Mouse (Mus musculus): ENCODE results near the gene Wwp2.
A peak's percentile ranks its signal among the peaks of the same experiment; 100 is the strongest.

Gene Wwp2

DNA sequence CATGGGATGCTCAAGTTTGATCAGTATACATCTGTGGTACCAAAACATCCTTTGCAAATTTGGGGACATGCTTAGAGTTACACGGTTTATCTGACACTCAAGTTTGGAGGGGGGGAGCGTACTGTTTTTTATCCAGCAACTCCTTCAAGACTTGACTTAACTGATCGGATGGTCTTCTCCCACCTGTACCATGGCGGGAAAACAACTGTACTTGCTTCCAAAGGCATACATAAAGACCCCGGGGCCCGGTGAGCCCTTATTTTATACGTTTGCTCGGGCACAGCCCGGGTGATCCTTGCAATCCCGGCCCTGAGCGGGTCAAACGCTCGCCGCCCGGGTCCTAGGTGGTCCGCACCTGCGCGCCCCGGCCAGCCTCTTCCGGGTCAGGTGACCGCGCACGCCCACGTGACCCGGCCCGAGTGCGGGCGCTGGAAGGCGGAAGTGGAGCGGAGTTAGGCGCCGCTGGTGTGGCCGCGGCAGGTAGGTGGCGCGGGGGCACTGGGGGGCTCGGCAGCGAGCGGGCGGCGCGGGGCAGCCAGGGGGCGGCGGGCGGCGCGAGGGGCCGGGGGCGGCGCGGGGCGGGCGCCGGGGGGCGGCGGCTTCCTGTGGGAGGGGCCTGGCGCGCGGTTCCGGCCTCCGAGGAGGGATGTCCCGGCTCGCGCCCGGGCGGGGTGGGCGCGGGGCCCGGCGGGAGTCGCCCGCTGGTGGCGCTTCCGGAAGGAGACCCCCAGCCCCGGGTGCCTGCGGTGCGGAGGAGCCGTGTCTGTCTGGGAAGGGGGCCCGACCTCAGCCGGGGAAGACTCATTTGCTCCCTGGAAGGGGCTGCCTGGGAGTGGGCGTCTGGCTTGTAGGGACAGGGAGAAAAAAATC, at the start of gene Wwp2:
Gene Wwp2 (plus strand): TSS at position 404 of the 870 bp plus-strand sequence.
- DNase-seq (ENCODE audit: low read depth, low spot score): peak; percentile 89

DNA sequence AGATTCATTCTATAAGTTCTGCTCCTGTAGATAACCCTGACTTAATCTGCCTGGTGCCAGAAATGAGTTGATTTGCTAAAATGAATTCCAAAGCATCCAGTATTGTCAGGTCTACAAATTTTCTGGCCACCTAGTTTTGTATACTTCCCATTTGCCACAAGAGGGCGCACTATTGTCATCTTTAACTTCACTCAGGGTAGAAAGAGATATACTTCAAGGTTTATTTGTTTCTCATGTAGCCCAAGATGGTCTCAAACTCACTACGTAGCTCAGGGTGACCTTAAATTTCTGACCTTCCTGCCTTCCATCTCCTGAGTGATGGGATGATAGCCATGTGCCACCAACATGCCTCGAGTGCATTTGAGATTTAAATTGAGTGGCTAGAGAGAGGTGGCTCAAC, 49.5 kb upstream of the Wwp2 start:
- DNase-seq (ENCODE audit: low read depth, low spot score): peak; percentile 67

DNA sequence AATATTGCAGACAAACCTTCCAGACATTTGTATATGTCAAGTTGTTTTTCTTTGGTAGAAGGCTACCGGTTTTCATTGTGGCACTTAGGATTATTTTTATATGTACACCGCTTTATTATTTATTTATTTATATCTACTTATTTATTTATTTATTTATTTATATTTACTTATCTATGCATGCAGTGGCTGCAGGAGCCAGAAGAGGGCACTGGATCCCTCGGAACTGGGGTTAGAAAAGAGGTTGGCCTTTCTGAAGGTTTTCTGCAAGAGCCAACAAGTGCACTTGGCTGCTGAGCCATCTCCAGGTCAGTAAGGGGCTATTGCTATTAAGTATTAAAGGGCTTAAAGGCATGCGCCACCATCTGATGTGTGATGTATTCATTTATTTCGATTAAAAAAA, 48.3 kb upstream of the Wwp2 start:
- DNase-seq (ENCODE audit: low read depth, low spot score): peak; percentile 55

DNA sequence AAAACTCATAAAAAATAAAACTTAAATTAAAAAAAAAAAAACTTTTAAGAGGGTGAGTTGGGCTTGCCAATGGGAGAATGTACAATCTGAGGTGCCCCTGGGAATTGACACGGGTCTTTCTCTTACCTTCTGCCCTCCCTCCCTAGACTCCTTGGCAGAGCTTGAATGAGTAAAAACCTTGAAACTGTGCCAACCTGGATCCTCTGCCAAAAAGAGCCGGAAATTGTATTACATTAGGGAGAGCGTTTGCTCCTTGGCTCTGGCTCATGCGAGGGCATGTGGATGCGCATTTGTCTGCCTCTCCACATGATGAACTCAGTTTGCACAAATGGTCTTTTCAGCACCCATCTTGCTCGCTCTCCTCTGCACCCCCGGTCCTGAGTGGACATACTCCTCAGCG, 46.6 kb upstream of the Wwp2 start:
- DNase-seq (ENCODE audit: low read depth, low spot score): no peak

DNA sequence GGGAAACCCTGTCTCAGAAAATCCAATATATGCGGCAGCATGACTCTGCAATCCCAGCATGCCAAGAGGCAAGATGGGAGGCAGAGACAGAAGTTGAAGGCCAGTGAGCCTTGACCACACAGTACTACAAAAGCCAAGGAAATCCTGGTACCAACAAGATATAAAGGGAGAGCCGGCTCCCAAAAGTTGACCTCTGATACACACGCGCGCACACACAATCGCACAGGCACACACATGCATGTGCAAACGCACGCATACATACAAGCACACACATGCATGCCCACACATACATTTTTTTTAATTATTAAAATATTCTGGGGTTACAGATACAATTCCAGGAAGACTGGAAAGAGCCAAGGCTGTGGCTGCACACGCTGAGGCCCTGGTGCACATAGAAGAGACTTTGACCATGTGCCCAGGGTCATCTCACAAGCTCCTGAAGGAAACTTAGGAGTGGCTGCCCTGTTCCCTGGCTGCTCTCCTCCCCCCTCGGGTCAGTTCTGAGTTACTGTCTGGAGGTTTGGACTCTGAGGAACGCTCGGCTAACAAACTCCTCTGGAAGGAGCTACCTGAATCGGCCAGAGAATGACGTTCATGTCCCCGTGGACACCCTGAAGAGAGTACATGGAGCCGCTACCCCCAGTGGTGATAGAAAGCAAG, 45.6 kb upstream of the Wwp2 start:
- no peak for DNase-seq (ENCODE audit: low read depth, low spot score)

DNA sequence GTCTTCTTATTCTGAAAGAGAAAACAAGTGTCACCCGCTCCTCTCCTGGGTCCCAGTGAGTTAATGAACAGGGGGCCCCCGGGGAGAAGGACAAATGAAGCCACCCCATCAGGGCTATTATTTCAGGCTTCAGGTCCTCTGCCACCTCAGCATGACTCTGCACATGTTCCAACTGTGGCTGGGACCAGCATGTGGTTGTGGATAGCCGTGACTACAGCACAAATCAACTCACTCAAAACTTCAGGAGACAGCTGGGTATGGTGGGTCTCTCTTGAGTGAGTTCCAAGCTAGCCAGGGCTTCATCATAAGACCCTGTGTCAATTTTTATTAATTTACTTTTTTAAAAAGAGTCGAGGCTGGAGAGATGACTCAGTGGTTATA, 45.0 kb upstream of the Wwp2 start:
- DNase-seq (ENCODE audit: low read depth, low spot score): no peak

DNA sequence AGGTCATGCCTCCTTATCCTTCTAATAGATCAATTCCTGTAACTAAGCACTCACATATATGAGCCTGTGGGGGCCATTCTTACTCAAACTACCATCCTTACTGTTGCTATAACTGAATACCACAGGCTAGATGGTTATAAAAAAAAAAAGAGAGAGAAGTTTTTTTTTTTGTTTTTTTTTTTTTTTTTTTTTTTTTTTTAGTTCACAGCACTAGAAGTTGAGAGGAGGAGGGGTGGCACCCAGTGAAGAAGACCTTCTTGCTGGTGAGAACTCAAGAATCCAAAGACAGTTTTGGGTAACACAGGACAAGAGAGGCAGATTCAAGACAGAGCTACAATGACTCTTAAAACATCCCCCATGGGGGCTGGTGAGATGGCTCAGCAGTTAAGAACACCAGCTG, 40.8 kb upstream of the Wwp2 start:
- no peak for DNase-seq (ENCODE audit: low read depth, low spot score)

DNA sequence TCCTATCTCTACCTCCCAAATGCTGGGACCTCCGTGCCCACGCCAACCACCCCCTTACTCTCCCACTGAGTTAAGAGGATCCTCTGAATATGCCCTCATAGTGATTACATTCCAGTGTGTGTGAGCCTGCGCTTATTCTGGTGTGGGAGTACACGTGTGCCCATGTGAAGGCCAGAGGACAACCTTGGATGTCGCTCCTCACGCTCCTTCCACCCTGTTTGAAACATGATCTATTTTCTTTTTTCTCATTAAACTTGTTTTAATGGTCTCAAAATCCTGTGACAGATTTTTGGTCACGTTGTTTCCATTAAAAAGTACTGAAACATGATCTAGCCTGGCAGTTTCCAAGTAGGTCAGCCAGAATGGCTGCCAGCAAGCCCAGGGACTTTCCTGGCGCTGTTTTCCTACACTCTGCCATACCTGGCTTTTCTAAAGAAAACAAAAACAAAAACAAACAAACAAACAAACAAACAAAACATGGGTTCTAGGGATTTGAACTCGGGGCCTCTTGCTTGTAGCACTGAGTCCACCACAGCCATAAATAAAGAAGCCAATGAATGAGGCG, 40.0 kb upstream of the Wwp2 start:
- no peak for DNase-seq (ENCODE audit: low read depth, low spot score)

DNA sequence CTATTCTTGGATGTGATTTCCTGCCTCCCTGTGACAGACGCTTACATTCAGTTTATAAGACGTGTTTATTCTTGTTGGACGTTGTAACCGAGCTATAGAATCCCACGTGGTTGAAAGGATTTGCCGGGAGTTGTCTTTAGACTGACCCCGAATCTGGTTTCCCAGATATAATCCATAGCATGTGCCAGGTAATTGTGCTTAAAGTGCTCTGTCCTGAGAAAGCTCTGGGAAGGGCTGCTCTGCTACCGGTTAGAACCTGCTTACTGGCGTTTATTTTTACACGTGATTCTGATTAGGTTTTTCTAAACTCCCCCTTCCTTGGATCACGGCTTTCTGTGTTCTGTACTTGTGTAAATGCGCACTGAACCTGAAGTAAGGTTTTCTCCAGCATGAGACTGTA, 38.5 kb upstream of the Wwp2 start:
- no peak for DNase-seq (ENCODE audit: low read depth, low spot score)

DNA sequence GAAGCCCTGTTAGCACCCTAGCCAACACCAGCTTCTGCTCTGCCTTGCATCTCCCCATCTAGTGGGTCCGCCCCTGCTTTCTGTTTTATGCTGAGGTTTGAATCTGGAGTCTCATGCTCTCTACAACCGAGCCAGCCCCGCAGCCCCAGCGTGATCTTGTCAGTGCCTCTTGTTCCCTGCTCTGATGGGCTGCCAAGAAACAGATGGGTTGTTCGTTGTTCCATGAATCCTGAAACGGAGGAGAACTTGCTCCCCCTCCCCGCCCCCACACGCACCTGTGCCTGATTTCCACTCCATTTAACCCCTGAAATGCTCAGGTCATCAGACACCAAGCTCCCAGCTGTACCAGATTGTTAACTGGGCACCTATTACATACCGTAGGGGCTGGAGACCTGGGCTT, 36.7 kb upstream of the Wwp2 start:
- no peak for DNase-seq (ENCODE audit: low read depth, low spot score)

DNA sequence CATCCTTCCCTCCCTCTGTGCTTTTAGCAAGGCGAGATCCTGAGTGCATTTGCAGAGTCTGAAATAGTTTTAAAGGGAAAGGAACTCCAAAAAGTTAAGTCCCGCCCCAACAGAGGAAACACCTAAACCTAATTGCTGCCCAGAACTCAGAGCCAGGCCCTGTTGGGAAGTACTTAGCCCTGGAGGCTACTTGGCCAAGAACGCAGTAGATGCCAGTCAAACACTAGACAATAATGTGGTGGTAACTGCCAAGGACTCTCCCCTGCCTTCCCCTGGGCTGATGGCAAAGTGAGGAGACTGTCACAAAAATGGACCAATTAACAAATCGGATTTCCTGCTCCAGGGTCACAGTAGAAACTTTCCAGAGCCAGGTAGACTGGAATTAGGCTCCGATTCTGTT, 34.3 kb upstream of the Wwp2 start:
- no peak for DNase-seq (ENCODE audit: low read depth, low spot score)

DNA sequence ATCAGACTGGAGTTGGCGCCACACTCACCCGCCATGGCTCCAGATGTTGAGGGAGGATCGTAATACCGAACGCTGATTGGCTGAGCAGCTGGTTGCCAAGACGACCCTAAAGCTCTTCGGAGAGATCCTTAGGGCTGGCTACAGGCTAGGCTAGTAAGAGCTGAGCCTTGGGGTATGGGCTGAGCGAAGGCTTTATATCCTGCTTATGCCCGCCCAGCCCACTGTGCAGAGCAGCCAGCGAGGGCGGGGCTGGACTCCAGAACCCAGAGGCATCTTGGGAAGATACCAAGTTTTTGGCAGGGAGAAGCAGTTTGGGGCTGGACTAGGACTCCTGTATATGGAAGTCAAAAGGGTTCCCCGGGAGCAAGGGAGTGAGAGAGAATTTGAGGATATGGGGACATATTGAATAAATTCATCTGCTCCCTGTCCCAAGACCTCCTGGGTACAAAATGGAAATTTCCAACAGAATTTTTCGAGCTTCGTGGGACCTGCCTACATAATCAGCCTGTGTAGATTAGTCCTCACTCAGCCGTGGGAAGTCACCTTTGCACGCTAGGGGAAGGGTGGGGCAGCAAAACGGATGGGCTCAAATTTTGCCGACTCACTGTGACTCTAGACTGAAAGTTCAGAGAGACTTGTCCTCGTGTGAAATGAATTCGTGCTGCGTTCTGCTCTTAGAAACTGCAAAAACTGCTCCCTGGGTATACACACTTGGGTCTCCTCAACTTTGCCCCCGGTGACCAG, 33.0 kb upstream of the Wwp2 start, which contains the start of gene Nqo1:
Gene Nqo1 (minus strand): TSS at position 169 of the 744 bp plus-strand sequence.
- peak; percentile 23 for DNase-seq (ENCODE audit: low read depth, low spot score)

DNA sequence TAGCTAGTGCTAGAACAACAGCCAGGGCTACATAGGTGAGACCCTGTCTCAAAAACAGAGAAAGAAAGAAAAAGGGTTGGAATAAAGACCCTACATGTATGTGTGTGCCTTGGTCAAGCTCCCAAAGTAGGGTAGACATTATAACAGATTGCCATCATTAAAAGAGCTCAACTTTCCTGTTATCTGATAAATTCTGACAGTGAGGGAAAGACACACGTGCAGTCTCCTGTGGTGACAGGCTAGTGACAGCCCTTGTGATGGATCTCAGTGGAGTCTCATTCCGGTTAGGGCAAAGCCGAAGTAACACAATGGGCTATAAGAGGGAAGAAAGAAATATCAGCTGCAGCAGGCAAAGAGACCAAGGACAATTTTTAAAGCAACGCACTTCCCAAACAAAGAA, 32.1 kb upstream of the Wwp2 start:
- DNase-seq (ENCODE audit: low read depth, low spot score): no peak

DNA sequence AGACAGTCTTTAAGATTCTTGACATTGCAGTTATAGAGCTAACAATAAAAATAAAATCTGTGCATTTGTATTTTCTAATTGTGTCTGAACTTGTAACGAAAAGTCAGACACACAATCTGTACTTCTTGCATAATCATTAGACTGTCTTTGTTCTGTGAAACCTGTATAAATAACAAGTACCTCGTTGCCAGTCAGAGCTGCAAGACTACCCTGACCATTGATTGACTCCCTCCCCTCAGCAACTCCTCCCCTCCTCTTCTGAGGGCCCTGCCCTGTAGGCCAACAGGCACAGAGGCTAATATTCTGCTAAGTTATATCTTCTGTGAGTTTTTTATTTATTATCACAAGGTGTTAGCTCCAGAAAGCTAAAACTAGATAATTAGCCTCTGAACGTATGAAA, 30.2 kb upstream of the Wwp2 start:
- DNase-seq (ENCODE audit: low read depth, low spot score): no peak

DNA sequence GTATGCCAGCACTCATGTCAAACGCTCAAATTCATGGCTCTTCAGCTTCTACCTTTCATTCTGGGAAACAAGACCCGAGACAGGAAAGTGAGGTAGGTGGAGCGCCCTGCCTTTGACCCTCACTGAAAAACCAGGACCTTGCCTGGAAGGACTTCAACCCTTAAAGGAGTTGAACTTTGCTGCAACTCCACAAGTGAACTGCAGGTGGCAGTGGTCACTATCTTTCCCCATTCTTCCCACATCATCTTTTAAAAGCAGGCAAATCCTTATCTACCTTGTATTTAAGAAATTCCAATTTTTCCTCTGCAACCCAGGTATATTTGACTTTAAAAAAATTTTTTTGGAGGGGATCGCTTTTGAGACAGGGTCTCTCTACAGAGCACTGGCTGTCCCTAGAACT, 24.8 kb upstream of the Wwp2 start:
- DNase-seq (ENCODE audit: low read depth, low spot score): peak; percentile 22

DNA sequence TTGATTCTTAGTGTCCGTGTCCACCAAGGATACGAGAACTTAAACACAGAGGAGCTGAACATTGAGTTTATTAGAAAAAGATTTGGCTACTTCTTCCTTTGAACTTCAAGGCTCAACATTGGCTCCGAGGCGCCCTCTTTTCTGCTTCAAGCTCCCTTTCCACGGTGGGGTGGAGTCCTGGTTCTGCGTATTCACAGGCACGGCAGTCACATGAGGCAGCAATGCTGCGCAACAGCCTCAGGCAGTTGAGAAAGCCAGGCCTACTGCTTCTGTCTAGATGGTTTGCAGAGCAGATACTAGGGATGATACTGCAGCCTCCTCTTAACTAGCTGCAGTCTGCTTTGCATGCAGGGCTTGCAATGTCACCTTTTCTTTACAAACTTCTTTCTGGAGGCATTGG, 23.6 kb upstream of the Wwp2 start:
- DNase-seq (ENCODE audit: low read depth, low spot score): no peak

DNA sequence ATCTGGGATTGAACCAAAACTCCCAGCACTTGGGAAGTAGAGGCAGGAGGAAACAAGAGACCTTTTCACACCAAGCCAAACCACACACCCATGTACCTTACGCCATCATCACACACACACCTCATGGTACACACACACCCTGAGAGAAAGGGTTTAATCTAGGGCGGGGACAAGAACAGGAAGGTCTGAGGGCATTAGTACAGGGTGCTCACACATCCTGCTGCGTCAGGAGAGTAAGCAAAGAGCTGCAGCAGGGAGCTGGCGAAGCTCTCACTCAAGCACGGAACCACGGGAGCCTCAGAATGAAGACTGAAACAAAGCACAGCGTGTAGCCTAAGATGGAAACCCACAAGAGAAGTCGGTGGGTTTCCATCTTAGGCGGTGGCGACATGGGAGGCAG, 22.3 kb upstream of the Wwp2 start:
- DNase-seq (ENCODE audit: low read depth, low spot score): no peak

DNA sequence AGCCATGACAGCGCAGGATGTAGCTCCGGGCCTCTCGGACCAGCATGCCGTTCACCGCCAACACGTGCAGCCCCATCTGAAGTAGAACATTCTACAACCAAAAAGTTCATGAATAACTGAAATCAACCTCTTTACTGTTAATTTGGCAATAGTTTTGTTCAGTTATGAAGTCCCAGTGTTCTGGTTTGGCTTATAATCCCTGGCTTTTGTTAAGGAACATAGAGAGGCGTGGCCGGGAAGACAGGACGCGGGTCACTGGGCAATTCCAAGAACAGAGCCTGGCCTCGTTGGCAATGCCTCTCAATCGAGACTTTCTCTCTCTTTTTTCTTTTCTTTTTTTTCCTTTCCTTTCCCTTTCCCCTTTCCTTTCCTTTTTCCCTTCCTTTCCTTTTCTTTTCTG, 19.2 kb upstream of the Wwp2 start:
- no peak for DNase-seq (ENCODE audit: low read depth, low spot score)

DNA sequence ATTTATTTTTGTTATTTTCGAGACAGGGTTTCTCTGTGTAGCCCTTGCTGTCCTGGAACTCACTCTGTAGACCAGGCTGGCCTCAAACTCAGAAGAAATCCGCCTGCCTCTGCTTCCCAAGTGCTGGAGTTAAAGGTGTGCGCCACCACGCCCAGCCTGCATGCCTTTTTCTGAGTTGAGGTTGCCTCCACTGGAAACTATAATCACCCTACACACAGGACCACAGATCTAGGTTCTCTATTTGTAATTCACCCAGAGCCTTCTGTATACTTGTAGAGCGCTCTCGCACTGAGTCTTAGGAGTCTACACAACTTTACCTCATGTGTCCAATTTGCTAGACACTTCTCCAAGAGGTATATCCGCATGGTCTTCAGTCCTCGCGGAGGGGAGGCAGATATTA, 12.0 kb upstream of the Wwp2 start:
- no peak for DNase-seq (ENCODE audit: low read depth, low spot score)

DNA sequence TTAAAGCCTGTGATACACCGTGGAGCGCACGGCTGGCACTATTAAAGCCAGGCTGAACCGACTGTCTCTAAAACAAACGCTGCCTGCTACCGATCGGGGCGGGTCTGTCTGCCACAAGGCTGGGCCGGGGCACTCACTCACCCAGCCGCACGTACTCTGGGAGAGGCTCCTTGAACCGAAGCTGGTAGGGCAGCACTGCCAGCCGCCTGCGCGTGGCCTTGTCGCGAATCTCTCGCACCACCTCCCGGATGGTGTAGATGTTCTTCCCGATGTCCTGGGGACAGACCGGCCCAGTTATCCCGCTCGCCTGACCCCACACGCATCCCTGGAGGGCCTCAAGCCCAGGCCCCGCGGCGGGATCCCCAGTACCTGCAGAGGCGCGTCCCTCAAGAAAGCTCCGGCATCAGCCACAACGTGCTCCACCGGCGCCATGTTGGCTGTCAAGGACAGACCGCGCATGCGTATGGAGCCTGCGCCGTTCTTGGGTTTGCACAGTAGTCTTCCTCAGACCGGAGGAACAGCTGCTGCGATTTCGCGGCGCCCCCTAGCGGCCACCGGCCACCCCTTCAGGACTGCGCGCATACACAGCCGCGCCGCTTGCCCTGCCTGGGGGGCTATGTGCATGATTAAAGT, 11.5 kb upstream of the Wwp2 start, which contains the start of gene Nob1:
Gene Nob1 (minus strand): TSS at position 455 of the 633 bp plus-strand sequence.
- DNase-seq (ENCODE audit: low read depth, low spot score): peak; percentile 97

DNA sequence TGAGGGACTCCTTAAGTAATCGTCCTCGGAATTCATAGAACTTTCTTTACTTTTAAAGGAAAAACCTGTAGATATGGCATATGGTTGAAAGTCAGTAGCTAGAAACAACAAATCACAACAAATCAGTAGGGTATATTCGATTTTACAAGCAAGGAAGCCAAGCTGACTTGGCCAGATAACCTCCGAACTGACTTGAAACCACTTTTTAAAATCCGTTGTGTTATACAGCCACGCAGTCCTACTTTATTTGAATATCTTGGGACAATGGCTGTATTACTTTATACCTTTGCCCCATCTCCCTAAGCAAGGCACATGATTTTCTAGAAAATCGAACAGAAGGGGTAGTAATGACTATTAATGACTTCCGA, 11.0 kb upstream of the Wwp2 start:
- DNase-seq (ENCODE audit: low read depth, low spot score): no peak

DNA sequence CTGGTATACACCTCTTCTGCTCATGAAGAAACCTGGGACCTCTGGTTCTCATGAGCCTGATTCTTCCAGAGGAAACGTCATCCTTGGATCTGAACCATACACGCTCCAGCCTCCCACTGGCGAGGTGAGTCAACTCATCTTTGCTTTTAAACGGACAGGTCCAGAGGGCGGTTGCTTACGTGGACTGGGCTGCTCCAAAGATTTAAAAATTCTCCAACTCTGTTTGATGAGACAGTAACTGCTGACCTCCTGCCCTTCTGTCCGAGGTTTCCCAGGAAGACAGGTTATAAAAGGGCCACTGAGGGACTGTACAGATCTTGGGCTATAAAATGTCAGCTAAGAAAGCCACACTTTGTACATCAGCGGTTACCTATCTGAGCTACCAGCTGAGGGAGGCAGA, 5.3 kb upstream of the Wwp2 start:
- DNase-seq (ENCODE audit: low read depth, low spot score): no peak
